Mouse (Mus musculus) bone marrow, adult 2 months (tissue): ENCODE measurements around the gene Ttll13.

ENCODE experiments used
- CTCF ChIP-seq: fragments of 200-500 bp; IDR thresholded peaks from 2 replicates; pipeline ENCODE4 v1.5.1; 2011; ENCODE audit warnings: low read length, control low read depth; ENCODE audit not compliant: control insufficient read depth, insufficient read depth
- POLR2A ChIP-seq: fragments of 200-500 bp; IDR thresholded peaks from 2 replicates; pipeline ENCODE4 v1.6.1; 2011; ENCODE audit warnings: low read depth, mild to moderate bottlenecking, control low read depth, low read length, borderline replicate concordance; ENCODE audit not compliant: control insufficient read depth

DNA sequence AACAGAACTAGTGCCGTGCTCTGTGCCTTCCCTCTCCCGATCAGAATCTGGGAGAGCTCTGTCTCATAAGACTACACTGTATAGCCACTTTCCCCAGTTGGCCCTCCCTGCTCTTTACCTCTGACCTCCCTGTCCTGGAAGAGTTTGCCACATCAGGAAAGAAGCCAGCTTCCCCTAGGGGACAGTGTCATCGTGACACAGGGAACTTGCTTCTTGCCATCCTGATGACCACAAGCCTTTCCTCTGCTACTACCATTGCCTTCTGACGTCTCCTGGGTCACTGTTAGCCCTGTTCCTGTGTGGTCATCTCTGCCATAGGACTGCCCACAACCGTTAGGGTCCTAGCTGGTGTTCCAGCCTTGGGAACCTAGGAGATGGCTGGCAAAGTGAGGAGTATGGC, 43.2 kb upstream of the Ttll13 start:
- TF ChIP-seq CTCF (no peak; the same call in 1 of the 2 replicates), POLR2A (no peak)
